Mouse (Mus musculus) liver, adult 10 weeks (tissue): ENCODE data around the gene Gm7247. TPM values are rescaled to one million over a fixed set of nuclear protein-coding genes. Genes with fewer than 3 reads are reported as not detected.

Experiments used
- polyA plus RNA-seq: library from polyadenylated mRNA; stranded (reverse); fragments of 350-450 nt; fragmentation: Illumina TruSeq; extraction: RNeasy Lipid Tissue Mini Kit (QIAGEN cat#74804); gene quantifications from one replicate; pipeline ENCODE4 v1.2.3, GENCODE M21; 2014; ENCODE audit warnings: low read depth, low replicate concordance

Gm7247 gene
- polyA plus RNA-seq = not detected

GRCm38 (mm10) chr14:51361456-51361855, at the start of gene Gm7247:
Gm7247 (plus strand) TSS chr14:51361756.

GRCm38 (mm10) chr14:51410520-51410919, 49.0 kb downstream of the Gm7247 start, which contains the start of gene Vmn2r88:
Vmn2r88 (plus strand) TSS chr14:51410820.

GRCm38 (mm10) chr14:51451557-51451956, 90.0 kb downstream of the Gm7247 start, which contains the start of gene Vmn2r89:
Vmn2r89 (plus strand) TSS chr14:51451857.

GRCm38 (mm10) chr14:51552490-51552889, 190.9 kb downstream of the Gm7247 start, which contains the start of gene Gm5622:
Gm5622 (plus strand) TSS chr14:51552790.

GRCm38 (mm10) chr14:51573963-51574362, 212.4 kb downstream of the Gm7247 start, which contains the start of gene Gm17175:
Gm17175 (minus strand) TSS chr14:51574063.

GRCm38 (mm10) chr14:51592039-51592438, 230.5 kb downstream of the Gm7247 start, which contains the start of gene Gm17174:
Gm17174 (minus strand) TSS chr14:51592139.

GRCm38 (mm10) chr14:51611210-51611609, 249.7 kb downstream of the Gm7247 start, which contains the start of gene Gm17078:
Gm17078 (minus strand) TSS chr14:51611310.

Other genes with a start within 250 kb of the Gm7247 start
- gene Eddm3b, start 247.3 kb upstream of the Gm7247 start, polyA plus RNA-seq = not detected
- 0.93 TPM for gene Rnase6, start 237.8 kb upstream of the Gm7247 start, polyA plus RNA-seq
- not detected for gene Rnase1, start 215.0 kb upstream of the Gm7247 start, polyA plus RNA-seq
- gene Rnase2b, start 199.5 kb upstream of the Gm7247 start, polyA plus RNA-seq = not detected
- gene Ang2, start 162.6 kb upstream of the Gm7247 start, polyA plus RNA-seq = not detected
- not detected for gene Ear14, start 158.4 kb upstream of the Gm7247 start, polyA plus RNA-seq
- gene Rnase2a, start 105.6 kb upstream of the Gm7247 start, polyA plus RNA-seq = not detected
- gene Vmn2r88, start 49.1 kb downstream of the Gm7247 start, polyA plus RNA-seq = not detected
- not detected for gene Vmn2r89, start 90.1 kb downstream of the Gm7247 start, polyA plus RNA-seq
- not detected for gene Gm5622, start 191.0 kb downstream of the Gm7247 start, polyA plus RNA-seq
- not detected for gene Gm17175, start 212.3 kb downstream of the Gm7247 start, polyA plus RNA-seq
- gene Gm17174, start 230.4 kb downstream of the Gm7247 start, polyA plus RNA-seq = not detected
- gene Gm17078, start 249.6 kb downstream of the Gm7247 start, polyA plus RNA-seq = not detected